Mouse (Mus musculus): ENCODE measurements around the gene Tas2r135. TPM values are rescaled to one million over a fixed set of nuclear protein-coding genes. Genes with fewer than 3 reads are reported as not detected.

Tas2r135 gene
- total RNA-seq, 2 experiments from 2014 or later, result 0.39 TPM; not detected in 1

- intact Hi-C loops (cut with DNase I), result no loop called here
- DNase-seq, result no peak
Measured at GRCm38 (mm10) chr6:42399938-42400337, 5.3 kb upstream of the Tas2r135 start, which contains the start of gene Tas2r143. Gene Tas2r143 (plus strand): TSS chr6:42400238.

DNA sequence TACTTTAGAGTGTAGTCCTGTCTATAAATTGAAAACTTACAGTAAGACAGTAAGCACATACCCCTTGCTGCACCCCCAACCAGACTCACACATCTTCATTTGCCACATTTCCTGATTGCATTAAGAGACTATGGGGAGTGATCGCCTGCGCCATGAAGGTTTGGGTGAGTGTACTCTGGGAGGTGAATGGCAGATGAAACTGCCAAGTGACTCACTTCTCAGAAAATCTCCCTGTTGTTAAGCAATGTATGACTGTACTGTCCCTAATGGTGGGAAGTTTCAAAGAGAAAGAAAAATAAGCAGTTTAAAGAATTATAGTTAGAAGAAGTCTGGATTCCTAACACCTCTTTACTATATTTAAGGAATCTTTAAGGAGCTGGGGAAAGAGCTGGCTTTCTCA, 14.2 kb downstream of the Tas2r135 start:
- intact Hi-C loops (cut with DNase I), result no loop called here
- DNase-seq, result no peak

GRCm38 (mm10) chr6:42421439-42421838, 16.2 kb downstream of the Tas2r135 start:
- DNase-seq, result no peak

DNA sequence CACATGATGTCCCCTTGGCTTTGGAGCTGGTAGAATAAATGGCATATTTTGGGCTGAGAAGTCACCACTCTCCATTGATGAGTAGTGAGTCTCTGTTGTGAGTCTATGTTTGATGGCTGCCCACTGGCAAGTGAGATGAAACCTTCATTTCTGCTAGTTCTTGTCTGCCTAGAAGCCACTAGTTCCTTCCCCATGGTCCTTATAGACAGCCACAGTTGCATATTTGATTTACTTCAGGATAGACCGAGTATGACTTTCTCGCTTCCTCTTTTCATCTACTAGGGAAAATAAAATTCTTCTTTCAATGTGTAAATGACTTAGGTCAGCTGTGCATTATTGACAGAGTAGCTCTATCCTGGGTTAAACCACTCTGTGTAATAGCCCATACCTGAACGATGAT, 19.2 kb downstream of the Tas2r135 start:
- intact Hi-C loops (cut with DNase I), result no loop called here
- DNase-seq, result no peak

More at GRCm38 (mm10) chr6:42421439-42421838, 16.2 kb downstream of the Tas2r135 start:
- intact Hi-C loops (cut with DNase I), result no loop called here

GRCm38 (mm10) chr6:42426337-42426736, 21.1 kb downstream of the Tas2r135 start:
- no peak for DNase-seq
- intact Hi-C loops (cut with DNase I), result no loop called here

GRCm38 (mm10) chr6:42433554-42433953, 28.3 kb downstream of the Tas2r135 start:
- DNase-seq, result peak in 1 of 2 experiments; percentile 12
- intact Hi-C loops (cut with DNase I), result loop anchor here (2.0 to 10.0 kb wide), 3 partner anchors 56 to 151 kb away; partner anchors contain the start of gene Zyx

- DNase-seq, result peak; percentile 4 to 12
- intact Hi-C loops (cut with DNase I), result loop anchor here (5.0 to 10.0 kb wide), 2 partner anchors 57 to 150 kb away; no protein-coding TSS in a partner anchor
Measured at GRCm38 (mm10) chr6:42434446-42434845, 29.2 kb downstream of the Tas2r135 start, which contains the start of gene Tas2r126. Gene Tas2r126 (plus strand): TSS chr6:42434535.

- intact Hi-C loops (cut with DNase I), result loop anchor here (10.0 kb wide), 1 partner anchor 149 kb away; no protein-coding TSS in a partner anchor
Measured at GRCm38 (mm10) chr6:42435490-42435889, 30.3 kb downstream of the Tas2r135 start.

GRCm38 (mm10) chr6:42441395-42441794, 36.2 kb downstream of the Tas2r135 start:
- intact Hi-C loops (cut with DNase I), result no loop called here
- DNase-seq, result no peak

More at GRCm38 (mm10) chr6:42435490-42435889, 30.3 kb downstream of the Tas2r135 start:
- DNase-seq, result no peak

DNA sequence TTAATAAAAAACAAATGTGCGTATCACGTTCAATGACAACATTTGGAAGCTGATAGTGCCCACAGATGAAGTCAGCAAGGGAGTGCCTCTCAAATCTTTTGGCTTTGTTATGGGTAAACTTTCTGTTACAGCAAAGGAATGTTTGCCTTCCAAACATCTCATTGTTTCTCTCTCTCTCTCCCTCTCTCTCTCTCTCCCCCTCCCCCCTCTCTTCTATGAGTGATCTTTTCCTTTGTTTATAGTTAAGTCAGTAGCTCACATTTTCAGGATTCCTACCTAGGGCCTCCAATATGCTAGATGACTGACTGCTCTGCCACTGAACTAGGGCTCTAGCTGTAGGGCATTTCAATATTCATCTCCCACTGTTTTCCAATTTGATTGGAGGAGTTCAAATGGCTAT, 39.3 kb downstream of the Tas2r135 start:
- no peak for DNase-seq
- intact Hi-C loops (cut with DNase I), result no loop called here

- no peak for DNase-seq
- intact Hi-C loops (cut with DNase I), result no loop called here
Measured at GRCm38 (mm10) chr6:42447381-42447780, 42.1 kb downstream of the Tas2r135 start.

Other genes starting within 250 kb of the Tas2r135 start
- gene Tas2r144, start 190.1 kb upstream of the Tas2r135 start, total RNA-seq (2021), result not detected
- gene Gstk1, start 159.5 kb upstream of the Tas2r135 start, total RNA-seq (2021), result 10 to 100 TPM; 47.1 to 50.2 TPM
- not detected for gene Tmem139, start 143.5 kb upstream of the Tas2r135 start, total RNA-seq (2021)
- 10 to 100 TPM; 16.5 to 17.4 TPM for gene Casp2, start 140.4 kb upstream of the Tas2r135 start, total RNA-seq (2021)
- gene Clcn1, start 118.7 kb upstream of the Tas2r135 start, total RNA-seq (2021), result 1 to 10 TPM; 1.4 to 3.7 TPM
- 1 to 10 TPM; 1.1 to 1.2 TPM for gene Fam131b, start 80.8 kb upstream of the Tas2r135 start, total RNA-seq (2021)
- gene Zyx, start 55.8 kb upstream of the Tas2r135 start, total RNA-seq (2021), result 10 to 100 TPM; 78.9 to 88.6 TPM
- gene Epha1, start 32.2 kb upstream of the Tas2r135 start, total RNA-seq (2021), result under 1 TPM; 0.51 to 0.67 TPM
- gene Tas2r143, start 5.2 kb upstream of the Tas2r135 start, total RNA-seq (2021), result not detected
- not detected for gene Tas2r126, start 29.1 kb downstream of the Tas2r135 start, total RNA-seq (2021)
- not detected for gene Olfr458, start 59.8 kb downstream of the Tas2r135 start, total RNA-seq (2021)
- gene Olfr457, start 70.9 kb downstream of the Tas2r135 start, total RNA-seq (2021), result not detected
- gene Olfr456, start 81.8 kb downstream of the Tas2r135 start, total RNA-seq (2021), result not detected
- not detected for gene Olfr455, start 142.2 kb downstream of the Tas2r135 start, total RNA-seq (2021)
- gene Tcaf3, start 192.3 kb downstream of the Tas2r135 start, total RNA-seq (2021), result not detected
- 1 to 10 TPM; 4.4 to 4.5 TPM for gene Tcaf2, start 239.8 kb downstream of the Tas2r135 start, total RNA-seq (2021)

Data from heart, postnatal 14 days (tissue).